Mouse (Mus musculus) ES-E14 (cell line): ENCODE measurements around the gene Ebf1.

Source experiments
- CHD2 ChIP-seq: IDR thresholded peaks from 2 replicates; pipeline ENCODE4 v1.6.1; 2014; ENCODE audit warnings: mild to moderate bottlenecking, low read depth, low read length, inconsistent platforms
- MAFK ChIP-seq: IDR thresholded peaks from 2 replicates; pipeline ENCODE4 v1.6.1; 2014; ENCODE audit warnings: mild to moderate bottlenecking, low read depth, low read length, inconsistent platforms; ENCODE audit not compliant: insufficient read depth
- ZC3H11A ChIP-seq: IDR thresholded peaks from 2 replicates; pipeline ENCODE4 v1.6.1; 2012; ENCODE audit warnings: low read depth, mild to moderate bottlenecking, inconsistent platforms, low read length, borderline replicate concordance
- ZNF384 ChIP-seq: IDR thresholded peaks from 2 replicates; pipeline ENCODE4 v1.6.1; 2012; ENCODE audit warnings: low read depth, low read length, inconsistent platforms

DNA sequence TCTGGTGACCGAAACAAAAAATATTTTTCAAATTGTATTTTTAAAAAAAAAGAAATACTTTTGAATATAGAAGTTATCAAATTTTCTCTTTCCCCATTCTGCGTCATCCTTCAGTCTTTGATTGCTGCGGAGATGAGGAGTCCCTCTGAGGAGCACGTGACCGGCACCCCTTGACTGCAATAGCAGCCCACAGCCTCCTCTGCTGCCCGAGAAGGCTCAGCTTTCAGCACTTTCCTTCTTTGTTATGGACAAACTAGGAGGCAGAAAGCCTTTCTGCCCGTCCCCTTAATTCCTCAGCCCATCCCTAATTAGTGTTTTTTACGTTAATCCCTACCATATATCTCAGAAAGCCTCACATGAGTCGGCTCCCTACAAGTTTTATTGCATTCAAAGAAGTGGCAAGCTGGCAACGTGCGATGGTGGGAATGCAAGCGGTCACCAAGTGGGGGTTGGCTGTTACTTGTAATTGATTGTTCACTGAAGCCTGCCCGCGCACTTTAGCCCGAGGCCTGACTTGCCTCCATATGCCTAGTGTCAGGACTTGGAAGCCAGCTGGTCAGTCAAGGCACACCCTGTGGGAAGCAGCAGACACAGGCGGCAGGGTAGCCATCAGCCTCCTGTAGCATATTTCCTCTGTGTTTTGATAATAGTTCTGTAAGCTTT lies 79.6 kb downstream of the Ebf1 start:
- TF ChIP-seq ZC3H11A (no peak), MAFK (no peak), ZNF384 (no peak), CHD2 (no peak)
